Mouse (Mus musculus) G1E (cell line): ENCODE measurements at regions not wholly inside any gene's neighbourhood (a gene's known extent, or its start where the extent isn't known, plus 50 kb on each side); places are given as distances from the start of the nearest gene placed in this dataset.

Experiments used
- CTCF ChIP-seq: IDR thresholded peaks from 2 replicates; pipeline ENCODE4 v1.5.1; 2012; ENCODE audit warnings: low read depth, low read length, inconsistent platforms, mixed read lengths
- POLR2AphosphoS5 ChIP-seq: IDR thresholded peaks from 2 replicates; pipeline ENCODE4 v1.6.1; 2012; ENCODE audit warnings: low read depth, low read length, inconsistent platforms; ENCODE audit not compliant: insufficient replicate concordance

DNA sequence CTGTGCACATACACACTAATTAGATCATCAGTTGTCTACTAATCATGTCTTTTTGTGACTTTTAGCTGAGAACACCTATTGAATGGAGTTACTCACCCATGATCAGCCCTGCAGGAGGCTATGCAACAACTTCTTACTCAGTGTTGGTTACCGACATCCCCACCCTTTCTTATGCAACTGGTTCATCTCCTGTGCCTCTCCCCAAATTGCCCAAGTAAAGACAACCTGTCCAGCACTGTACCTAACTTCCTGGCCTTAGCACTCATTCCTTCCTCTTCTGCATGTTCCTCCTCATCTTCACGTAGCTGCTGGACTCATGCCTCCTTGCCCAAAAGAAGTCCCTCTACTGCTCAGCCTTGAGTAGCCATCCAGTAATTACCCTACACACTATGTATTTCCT, 76.2 kb upstream of the Klf7 start:
- TF ChIP-seq CTCF (no peak), POLR2AphosphoS5 (no peak)
